Mouse (Mus musculus): Measurements from ENCODE around the gene Frmd8. TPM values are rescaled to one million over a fixed set of nuclear protein-coding genes. Genes with fewer than 3 reads are reported as not detected.

The Frmd8 gene
- total and polyA plus RNA-seq, 2 experiments from 2014 or later: 11.7 to 19.1 TPM

- H3K9ac ChIP-seq (replicated peaks; ENCODE audit: low read length, poor library complexity, severe bottlenecking): peak overlapping the region; percentile 59
- no peak for DNase-seq (ENCODE audit: low spot score)
- H3K4me3 ChIP-seq (ENCODE audit: low read depth, low read length): peak overlapping the region; percentile 32
- H3K4me2 ChIP-seq (ENCODE audit: low read depth, low read length, poor library complexity, severe bottlenecking): peak overlapping the region; percentile 66
- H3K36me3 ChIP-seq (ENCODE audit: insufficient read depth, low read length): no peaks in the 10 kb centered on the region
- H3K9me3 ChIP-seq (ENCODE audit: low read length): no peaks in the 10 kb centered on the region
- peak; percentile 50 for TF ChIP-seq CTCF (IDR thresholded peaks at IDR 0.05)
- under 1% methylated on average over 7 of the region's 7 CpGs for WGBS
- no peaks in the 10 kb centered on the region for H3K27me3 ChIP-seq (ENCODE audit: insufficient read depth, low read length)
- peaks cover 37% of the 10 kb centered on the region for H3K4me1 ChIP-seq (ENCODE audit: insufficient read depth, low read length)
- peak; percentile 59 for ATAC-seq (ENCODE audit: low FRiP score)
- H3K27ac ChIP-seq (ENCODE audit: low read depth, low read length): peak overlapping the region; percentile 95
Measured at GRCm38 (mm10) chr19:5846154-5846553, 28.9 kb downstream of the Frmd8 start.

GRCm38 (mm10) chr19:5845319-5846135 lies 29.5 kb downstream of the Frmd8 start:
- DNase-seq (ENCODE audit: low spot score) (peak; percentile 95), ATAC-seq (ENCODE audit: low FRiP score) (peak; percentile 79)
- Histone ChIP-seq H3K9ac (replicated peaks; ENCODE audit: low read length, poor library complexity, severe bottlenecking) (peak overlapping the region; percentile 59), H3K27ac (ENCODE audit: low read depth, low read length) (peak overlapping the region; percentile 95), H3K9me3 (ENCODE audit: low read length) (no peaks in the 10 kb centered on the region), H3K36me3 (ENCODE audit: insufficient read depth, low read length) (no peaks in the 10 kb centered on the region), H3K4me1 (ENCODE audit: insufficient read depth, low read length) (peaks cover 37% of the 10 kb centered on the region), H3K4me3 (ENCODE audit: low read depth, low read length) (peak overlapping the region; percentile 34), H3K27me3 (ENCODE audit: insufficient read depth, low read length) (no peaks in the 10 kb centered on the region), H3K4me2 (ENCODE audit: low read depth, low read length, poor library complexity, severe bottlenecking) (peak overlapping the region; percentile 66)
- peak; percentile 54 for TF ChIP-seq CTCF (IDR thresholded peaks at IDR 0.05)
- WGBS: 6% methylated on average over 44 of the region's 45 CpGs

- WGBS: 85% methylated on average over 12 of the region's 12 CpGs
Measured at GRCm38 (mm10) chr19:5844831-5845318, 30.2 kb downstream of the Frmd8 start.

GRCm38 (mm10) chr19:5843781-5844691 lies 31.0 kb downstream of the Frmd8 start:
- ATAC-seq (ENCODE audit: low FRiP score) (no peak), DNase-seq (ENCODE audit: low spot score) (no peak)
- H3K9me3 ChIP-seq (ENCODE audit: low read length): no peaks in the 10 kb centered on the region
- H3K4me1 ChIP-seq (ENCODE audit: insufficient read depth, low read length): peaks cover 35% of the 10 kb centered on the region
- H3K4me2 ChIP-seq (ENCODE audit: low read depth, low read length, poor library complexity, severe bottlenecking): peak overlapping the region; percentile 66
- peak overlapping the region; percentile 24; the same call in 1 of the 2 replicates for H3K9ac ChIP-seq (replicated peaks; ENCODE audit: low read length, poor library complexity, severe bottlenecking)
- no peak overlapping the region for H3K27ac ChIP-seq (ENCODE audit: low read depth, low read length)
- H3K27me3 ChIP-seq (ENCODE audit: insufficient read depth, low read length): no peaks in the 10 kb centered on the region
- WGBS: 85% methylated on average over 30 of the region's 30 CpGs
- TF ChIP-seq CTCF (IDR thresholded peaks at IDR 0.05): no peak
- H3K4me3 ChIP-seq (ENCODE audit: low read depth, low read length): peak overlapping the region; percentile 10
- no peaks in the 10 kb centered on the region for H3K36me3 ChIP-seq (ENCODE audit: insufficient read depth, low read length)

More at GRCm38 (mm10) chr19:5844831-5845318, 30.2 kb downstream of the Frmd8 start:
- TF ChIP-seq CTCF (IDR thresholded peaks at IDR 0.05): no peak
- ATAC-seq (ENCODE audit: low FRiP score) (no peak), DNase-seq (ENCODE audit: low spot score) (no peak)
- Histone ChIP-seq H3K9me3 (ENCODE audit: low read length) (no peaks in the 10 kb centered on the region), H3K27ac (ENCODE audit: low read depth, low read length) (peak overlapping the region; percentile 95), H3K4me2 (ENCODE audit: low read depth, low read length, poor library complexity, severe bottlenecking) (peak overlapping the region; percentile 66), H3K4me1 (ENCODE audit: insufficient read depth, low read length) (peaks cover 38% of the 10 kb centered on the region), H3K27me3 (ENCODE audit: insufficient read depth, low read length) (no peaks in the 10 kb centered on the region), H3K36me3 (ENCODE audit: insufficient read depth, low read length) (no peaks in the 10 kb centered on the region), H3K9ac (replicated peaks; ENCODE audit: low read length, poor library complexity, severe bottlenecking) (peak overlapping the region; percentile 52), H3K4me3 (ENCODE audit: low read depth, low read length) (peak overlapping the region; percentile 34)

GRCm38 (mm10) chr19:5842785-5843730 lies 32.0 kb downstream of the Frmd8 start:
- ATAC-seq (ENCODE audit: low FRiP score) (no peak), DNase-seq (ENCODE audit: low spot score) (no peak)
- Histone ChIP-seq H3K36me3 (ENCODE audit: insufficient read depth, low read length) (no peaks in the 10 kb centered on the region), H3K27me3 (ENCODE audit: insufficient read depth, low read length) (no peaks in the 10 kb centered on the region), H3K4me3 (ENCODE audit: low read depth, low read length) (no peak overlapping the region; the same call in 1 of the 2 replicates), H3K9ac (replicated peaks; ENCODE audit: low read length, poor library complexity, severe bottlenecking) (no peak overlapping the region), H3K4me1 (ENCODE audit: insufficient read depth, low read length) (peaks cover 26% of the 10 kb centered on the region), H3K27ac (ENCODE audit: low read depth, low read length) (no peak overlapping the region), H3K9me3 (ENCODE audit: low read length) (no peaks in the 10 kb centered on the region), H3K4me2 (ENCODE audit: low read depth, low read length, poor library complexity, severe bottlenecking) (no peak overlapping the region; the same call in 1 of the 2 replicates)
- no peak for TF ChIP-seq CTCF (IDR thresholded peaks at IDR 0.05)
- WGBS: 69% methylated on average over 9 of the region's 9 CpGs
